ENCODE assay signal across 8 mouse cellular contexts in genomic region chr15:4026231-4026773, GRCm38 (mm10). TPM values are rescaled to one million over a fixed set of nuclear protein-coding genes. Genes with fewer than 3 reads are reported as not detected.
DNase-seq lines count a peak whose midpoint lies in the region; ATAC-seq lines count a peak whose summit lies in the region.

Oxct1 (plus strand) TSS chr15:4026383.

- H3K27ac ChIP-seq in hindbrain, embryonic 16.5 days (ENCODE audit: low read depth, low read length), result peak within 1 kb of the TSS; percentile 99
- H3K27ac ChIP-seq in macrophage, result peak within 1 kb of the TSS; percentile 81

- H3K9ac ChIP-seq in hindbrain, embryonic 16.5 days (ENCODE audit: low read depth, low read length), result peak within 1 kb of the TSS; percentile 93

- H3K4me2 ChIP-seq in hindbrain, embryonic 16.5 days (ENCODE audit: low read length), result peak within 1 kb of the TSS; percentile 71

- no peaks in the 10 kb centered on the region for H3K9me3 ChIP-seq in hindbrain, embryonic 16.5 days (ENCODE audit: control insufficient read depth, low read length)

- no peaks in the 10 kb centered on the region for H3K36me3 ChIP-seq in hindbrain, embryonic 16.5 days (ENCODE audit: control insufficient read depth, insufficient read depth, low read length)
- no peaks in the 10 kb centered on the region for H3K36me3 ChIP-seq in macrophage (ENCODE audit: inconsistent target)

- peaks cover 12% of the 10 kb centered on the region for H3K4me1 ChIP-seq in hindbrain, embryonic 16.5 days (ENCODE audit: control insufficient read depth, insufficient read depth, low read depth, low read length)

- H3K27me3 ChIP-seq in hindbrain, embryonic 16.5 days (replicated peaks; ENCODE audit: control insufficient read depth, insufficient read depth, low read length), result no peaks in the 10 kb centered on the region

- DNase-seq in ZHBTc4 (ENCODE audit: low read depth, low spot score), result peak; percentile 97
- peak; percentile 72 to 86 for DNase-seq in cerebellum, postnatal 4 days (ENCODE audit: low spot score in 2 of 2)
- DNase-seq in gastrocnemius, adult 18-20 months (ENCODE audit: low spot score), result peak; percentile 85
- peak; percentile 91 to 95 for DNase-seq in left cerebral cortex, adult 18-20 months (ENCODE audit: low spot score in 2 of 2)
- peak; percentile 96 to 97 for DNase-seq in right cerebral cortex, postnatal 10 days (ENCODE audit: low spot score in 2 of 2)
- peak; percentile 75 for DNase-seq in urinary bladder, postnatal 25 days (ENCODE audit: low spot score)

- H3K4me3 ChIP-seq in hindbrain, embryonic 16.5 days (ENCODE audit: low read length), result peak within 1 kb of the TSS; percentile 98
- peak within 1 kb of the TSS; percentile 57 for H3K4me3 ChIP-seq in macrophage (ENCODE audit: inconsistent target)

- peaks cover 40% of the 10 kb centered on the region for H3K79me2 ChIP-seq in macrophage (ENCODE audit: inconsistent target)

- WGBS in hindbrain, embryonic 16.5 days, result under 1% methylated on average over 45 of the region's 45 CpGs
- WGBS in macrophage (ENCODE audit: missing documents), result 1% methylated on average over 45 of the region's 45 CpGs

- ATAC-seq in hindbrain, embryonic 16.5 days, result peak; percentile 97

RNA-seq across cellular contexts. Expression of gene Oxct1, which starts in this region (rescaled TPM):
- total RNA-seq in gastrocnemius, adult 18-20 months (2021), result 100 to 1,000 TPM; 340 to 369 TPM
- polyA plus RNA-seq in hindbrain, embryonic 16.5 days (2015; fragmentation: Nextera tagmentation; extraction: Ambion mirVana), result 412 and 495 TPM in 2 replicates
- 100 to 1,000 TPM; 298 to 304 TPM for total RNA-seq in left cerebral cortex, adult 18-20 months (2021)
- 100 to 1,000 TPM in 16 of 26 experiments, 10 to 100 TPM in 10; 12.4 to 180 (median 116) TPM for total RNA-seq in macrophage (2018; cell fraction: chromatin; rRNA removed)
- total RNA-seq in macrophage (2018; cell fraction: cytosol; rRNA removed), result 100 to 1,000 TPM in 25 of 26 experiments, 10 to 100 TPM in 1; 99.3 to 249 (median 143) TPM
- total RNA-seq in macrophage (2018; cell fraction: nucleus; rRNA removed), result 100 to 1,000 TPM in 9 of 26 experiments, 10 to 100 TPM in 17; 32.2 to 149 (median 86.6) TPM
- polyA plus RNA-seq in macrophage (2018), result 105 to 181 TPM (median 181 TPM) in 3 replicates

Comparison
In these comparisons a context has a peak if more than half of its experiments do, and no peak if none do; other contexts are left out.
1. Peak in every context shown above with its lines: DNase-seq, ATAC-seq, H3K4me3 ChIP-seq and H3K27ac ChIP-seq.